ENCODE assay signal across 9 mouse cellular contexts in the genomic region with DNA sequence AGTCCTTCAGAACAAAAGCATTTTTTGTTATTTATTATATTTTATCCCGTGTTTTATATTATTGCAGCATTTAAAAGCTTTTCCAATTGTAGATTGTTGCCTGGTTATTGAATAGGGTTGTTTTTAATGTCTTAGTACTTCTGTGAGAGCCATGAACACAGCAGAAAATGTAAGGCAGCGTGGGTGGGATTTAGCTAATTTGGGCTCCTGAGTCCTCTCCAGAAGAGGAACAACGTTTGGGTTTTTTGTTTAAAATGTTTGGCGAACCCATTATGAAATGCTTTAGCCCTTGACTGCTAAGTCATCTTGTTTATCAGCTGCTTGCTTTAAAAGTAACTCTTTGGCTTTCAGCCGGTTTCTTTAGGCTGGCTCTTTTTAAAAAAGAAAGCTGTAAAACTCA. TPM values are rescaled to one million over a fixed set of nuclear protein-coding genes. Genes with fewer than 3 reads are reported as not detected.
DNase-seq lines count a peak whose midpoint lies in the region; ATAC-seq and TF ChIP-seq lines count a peak whose summit lies in the region.
"Had no signal": no experiment of that assay in that cellular context is flagged by ENCODE, and none has a peak within 500 bp of the region (broad histone marks: within the 10 kb centered on the region; RNA-seq: fewer than 3 reads in every experiment).

No protein-coding gene starts in this region.

- no peak for ATAC-seq in hindbrain, embryonic 15.5 days (ENCODE audit: low FRiP score, low read depth)
- no peak for ATAC-seq in midbrain, embryonic 12.5 days (ENCODE audit: low FRiP score, low read depth)

- DNase-seq in layer of hippocampus, adult 2 months (ENCODE audit: low spot score in 2 of 2) = no peak
- no peak for DNase-seq in layer of hippocampus, adult 9-10 months (ENCODE audit: low spot score)
- no peak for DNase-seq in yolk sac, embryonic 10.5 days (ENCODE audit: low spot score)
- no peak for DNase-seq in kidney, postnatal 25 days
- DNase-seq in c-Kit-positive CD71-positive TER-119-positive erythroid progenitor cells, embryonic 14.5 days (ENCODE audit: low spot score) = no peak
- DNase-seq: adrenal gland, postnatal 14 days had no signal

- TF ChIP-seq CTCF in layer of hippocampus, adult 2 months (conservative IDR thresholded peaks at IDR 0.05) = no peak
- TF ChIP-seq CTCF in cortical plate, adult 2 months (IDR thresholded peaks at IDR 0.05; ENCODE audit: extremely low read depth, insufficient read depth, low read length) = no peak

- TF ChIP-seq POLR2A in cortical plate, adult 2 months (IDR thresholded peaks at IDR 0.05; ENCODE audit: extremely low read depth, insufficient read depth, low read length) = no peak

- peaks cover 2% of the 10 kb centered on the region for H3K4me1 ChIP-seq in cortical plate, adult 2 months (ENCODE audit: control insufficient read depth, insufficient read depth, low read length)
- peaks cover 11% of the 10 kb centered on the region for H3K4me1 ChIP-seq in hindbrain, embryonic 15.5 days (replicated peaks)
- H3K4me1 ChIP-seq in midbrain, embryonic 12.5 days = peaks cover 7% of the 10 kb centered on the region

- WGBS in hindbrain, embryonic 15.5 days = 21% methylated on average over 5 of the region's 5 CpGs
- WGBS in midbrain, embryonic 12.5 days = 28% methylated on average over 5 of the region's 5 CpGs

- H3K27me3 ChIP-seq in hindbrain, embryonic 15.5 days = no peaks in the 10 kb centered on the region
- peaks cover 8% of the 10 kb centered on the region; the same call in 1 of the 2 replicates for H3K27me3 ChIP-seq in midbrain, embryonic 12.5 days

- 0 out of 2 replicates have a peak overlapping the region, but pooled peaks have one; percentile 59 for H3K9ac ChIP-seq in hindbrain, embryonic 15.5 days
- H3K9ac ChIP-seq in midbrain, embryonic 12.5 days (replicated peaks) = peak overlapping the region; percentile 55; the same call in 1 of the 2 replicates

- H3K27ac ChIP-seq in layer of hippocampus, adult 2 months = peak overlapping the region; percentile 98
- H3K27ac ChIP-seq in cortical plate, adult 2 months (ENCODE audit: insufficient read depth, low read length) = peak overlapping the region; percentile 13; the same call in 1 of the 2 replicates
- no peak overlapping the region for H3K27ac ChIP-seq in hindbrain, embryonic 15.5 days (replicated peaks)
- no peak overlapping the region for H3K27ac ChIP-seq in midbrain, embryonic 12.5 days (replicated peaks)

- no peaks in the 10 kb centered on the region for H3K36me3 ChIP-seq in hindbrain, embryonic 15.5 days
- H3K36me3 ChIP-seq in midbrain, embryonic 12.5 days = no peaks in the 10 kb centered on the region

- H3K9me3 ChIP-seq in hindbrain, embryonic 15.5 days = no peaks in the 10 kb centered on the region
- H3K9me3 ChIP-seq in midbrain, embryonic 12.5 days = no peaks in the 10 kb centered on the region

- peak overlapping the region; percentile 75 for H3K4me3 ChIP-seq in layer of hippocampus, adult 2 months
- H3K4me3 ChIP-seq in cortical plate, adult 2 months (ENCODE audit: insufficient read depth, low read length) = peak overlapping the region; percentile 30; the same call in 1 of the 2 replicates
- H3K4me3 ChIP-seq in hindbrain, embryonic 15.5 days = peak overlapping the region; percentile 57
- peak overlapping the region; percentile 67 for H3K4me3 ChIP-seq in midbrain, embryonic 12.5 days

- peak overlapping the region; percentile 61 for H3K4me2 ChIP-seq in hindbrain, embryonic 15.5 days
- peak overlapping the region; percentile 60 for H3K4me2 ChIP-seq in midbrain, embryonic 12.5 days (replicated peaks)

RNA-seq across cellular contexts. Expression of a gene that starts 2.2 kb away (rescaled TPM):
- total RNA-seq in layer of hippocampus, adult 2 months (2021) = 100 to 1,000 TPM; 228 to 241 TPM
- 301 and 326 TPM in 2 replicates for polyA plus RNA-seq in cortical plate, adult 2 months (2012; rRNA removed)
- polyA plus RNA-seq in hindbrain, embryonic 15.5 days (2015; fragmentation: Nextera tagmentation; extraction: Ambion mirVana) = 181 TPM in 2 replicates
- 219 and 228 TPM in 2 replicates for polyA plus RNA-seq in midbrain, embryonic 12.5 days (2016; fragmentation: Nextera tagmentation; extraction: Ambion mirVana)

Comparison
In these comparisons a context has a peak if more than half of its experiments do, and no peak if none do; other contexts are left out.
1. H3K27ac ChIP-seq: peak in layer of hippocampus, adult 2 months (single experiment) and cortical plate, adult 2 months (single experiment); none in hindbrain, embryonic 15.5 days (single experiment) and midbrain, embryonic 12.5 days (single experiment).
2. Peak in every context shown above with its lines, with median percentiles within 50 percentile points of each other: H3K4me3 ChIP-seq.